Mouse (Mus musculus): Measurements from ENCODE around the gene Mylk.
A peak's percentile ranks its signal among the peaks of the same experiment; 100 is the strongest.
"Not testable (repeated sequence)": the region's sequence is repeated elsewhere in the genome, so short reads cannot be mapped to it uniquely, and the experiment has no call there.

Gene Mylk

GRCm38 (mm10) chr16:34770127-34770526, 25.1 kb downstream of the Mylk start:
- DNase-seq (ENCODE audit: low spot score): no peak

- DNase-seq (ENCODE audit: low spot score): peak; percentile 2
These were observed 27.5 kb downstream of the Mylk start for GRCm38 (mm10) chr16:34772445-34773032.

GRCm38 (mm10) chr16:34782442-34782841, 37.4 kb downstream of the Mylk start:
- no peak for DNase-seq (ENCODE audit: low spot score)

GRCm38 (mm10) chr16:34783536-34783935, 38.5 kb downstream of the Mylk start:
- DNase-seq (ENCODE audit: low spot score): no peak

GRCm38 (mm10) chr16:34784675-34785074, 39.7 kb downstream of the Mylk start:
- DNase-seq (ENCODE audit: low spot score): no peak

GRCm38 (mm10) chr16:34792555-34792954, 47.5 kb downstream of the Mylk start:
- no peak for DNase-seq (ENCODE audit: low spot score)

DNA sequence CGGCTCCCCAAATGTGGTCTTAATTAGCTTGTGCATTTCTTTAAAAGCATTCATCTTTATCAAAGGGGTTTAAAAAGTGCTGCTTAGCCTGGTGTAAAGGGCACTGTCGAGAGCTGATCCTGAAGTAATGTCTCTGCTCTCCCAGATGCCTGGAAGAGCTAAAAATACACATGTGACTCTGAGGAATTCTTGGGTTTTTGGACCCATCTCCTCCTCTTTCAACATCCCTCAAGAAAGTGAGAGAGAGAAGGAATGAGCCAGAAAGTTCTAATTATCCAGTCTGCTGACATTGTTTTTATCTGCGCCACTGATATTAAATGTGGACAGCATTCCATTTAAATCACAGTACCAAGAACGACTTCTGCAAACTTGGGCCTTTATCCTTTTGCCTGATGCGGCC, 48.0 kb downstream of the Mylk start:
- DNase-seq (ENCODE audit: low spot score): no peak

- DNase-seq (ENCODE audit: low spot score): no peak
These were observed 56.2 kb downstream of the Mylk start for GRCm38 (mm10) chr16:34801222-34801621.

DNA sequence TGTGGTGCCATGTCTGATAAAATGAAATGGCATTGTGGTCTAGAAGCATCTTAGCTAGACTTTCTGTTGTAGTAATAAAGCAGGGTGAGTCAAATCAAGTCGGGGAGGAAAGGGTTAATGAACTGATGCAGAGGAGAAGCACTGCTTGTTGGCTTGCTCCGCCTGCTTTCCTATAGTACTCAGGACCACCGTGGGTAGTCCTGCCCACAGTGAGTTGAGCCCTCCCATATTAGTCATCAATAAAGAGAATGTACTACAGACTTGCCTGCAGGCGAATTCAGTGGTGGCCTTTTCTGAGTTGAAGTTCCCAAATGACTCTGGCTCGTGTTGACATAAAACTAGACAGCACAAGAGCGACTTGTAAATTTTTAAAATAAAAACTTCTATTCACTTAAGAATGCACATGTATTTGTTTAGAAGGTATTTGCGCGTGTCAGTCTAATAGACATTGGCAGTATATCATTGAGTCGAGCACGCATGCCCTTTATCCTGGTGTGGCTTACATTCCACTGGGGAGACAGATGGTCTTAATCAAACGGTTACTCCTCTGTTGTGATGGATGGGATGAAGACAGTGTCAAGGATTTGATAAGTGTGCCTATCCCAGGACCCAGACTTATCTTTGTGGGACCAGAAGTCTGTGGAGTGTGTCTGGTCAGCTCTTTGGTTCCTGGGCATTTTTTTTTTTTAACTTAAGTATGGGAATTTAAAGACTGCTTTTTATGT, 59.4 kb downstream of the Mylk start:
- DNase-seq (ENCODE audit: low spot score): no peak

DNA sequence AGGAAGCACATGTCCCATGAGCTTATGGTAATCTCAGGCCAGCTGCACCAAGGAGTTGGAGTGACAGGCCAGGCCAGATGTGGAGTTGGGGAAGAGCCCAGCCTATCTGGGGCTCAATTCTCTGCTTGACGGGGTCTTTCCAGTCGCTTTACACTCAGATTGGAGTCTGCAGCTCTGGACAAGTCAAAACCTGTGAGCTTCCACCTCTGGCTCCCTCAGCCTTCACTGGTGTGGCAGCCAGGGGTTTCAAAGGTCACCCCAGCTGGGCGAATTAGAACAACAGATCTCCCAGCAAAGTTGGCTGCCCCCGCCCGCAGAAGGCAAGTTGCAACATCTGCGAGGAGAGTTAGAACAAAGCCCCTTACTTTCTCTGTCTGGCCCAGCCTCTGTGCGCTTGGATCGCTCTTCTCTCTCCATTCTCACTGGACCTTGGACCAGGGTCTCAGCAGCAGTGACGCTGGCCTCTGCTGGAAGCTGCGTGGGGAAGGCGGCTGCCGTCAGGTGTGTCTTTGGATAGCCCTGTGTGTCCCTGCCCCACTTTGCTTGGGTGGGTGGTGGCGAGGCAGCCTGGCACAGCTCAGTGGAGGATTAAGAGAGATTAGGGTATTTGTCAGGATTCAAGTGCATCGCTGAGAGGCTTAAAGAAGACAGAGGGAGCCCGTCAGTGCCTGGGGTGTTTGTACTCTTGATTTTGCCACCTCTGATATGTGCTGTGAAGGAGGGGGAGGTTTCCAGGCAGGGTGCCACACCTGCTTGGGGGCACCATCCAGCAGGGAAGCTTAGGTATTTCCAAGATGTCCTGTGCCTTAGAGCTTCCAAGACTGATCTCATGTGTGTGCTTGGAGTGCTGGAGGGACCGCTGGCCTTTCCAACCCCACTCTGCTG, 62.1 kb downstream of the Mylk start:
- DNase-seq (ENCODE audit: low spot score): no peak

DNA sequence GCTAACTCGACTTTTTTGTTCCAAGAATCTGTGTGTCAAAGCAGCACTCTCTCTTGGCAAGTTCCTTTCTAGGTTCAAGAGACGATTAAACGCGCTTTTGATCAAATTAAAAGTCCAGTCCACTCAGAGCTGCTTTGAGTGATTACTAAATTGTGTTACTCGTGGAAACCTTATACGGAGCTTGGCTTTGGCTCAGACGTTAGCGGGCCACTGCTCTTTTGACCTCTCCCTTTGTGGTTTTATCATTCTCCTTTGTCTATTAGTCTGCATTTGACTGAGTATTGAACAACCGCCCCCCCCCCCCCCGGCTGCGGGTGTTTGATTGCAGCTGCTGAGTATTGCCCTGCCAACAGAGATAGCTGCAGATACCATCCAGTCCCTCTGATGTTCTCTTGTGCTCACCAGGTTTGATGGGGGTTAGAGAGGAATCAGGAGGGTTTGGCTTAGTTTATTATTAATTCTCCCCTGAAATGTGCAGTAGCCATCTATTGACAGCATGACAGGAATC, 62.8 kb downstream of the Mylk start:
- no peak for DNase-seq (ENCODE audit: low spot score)

DNA sequence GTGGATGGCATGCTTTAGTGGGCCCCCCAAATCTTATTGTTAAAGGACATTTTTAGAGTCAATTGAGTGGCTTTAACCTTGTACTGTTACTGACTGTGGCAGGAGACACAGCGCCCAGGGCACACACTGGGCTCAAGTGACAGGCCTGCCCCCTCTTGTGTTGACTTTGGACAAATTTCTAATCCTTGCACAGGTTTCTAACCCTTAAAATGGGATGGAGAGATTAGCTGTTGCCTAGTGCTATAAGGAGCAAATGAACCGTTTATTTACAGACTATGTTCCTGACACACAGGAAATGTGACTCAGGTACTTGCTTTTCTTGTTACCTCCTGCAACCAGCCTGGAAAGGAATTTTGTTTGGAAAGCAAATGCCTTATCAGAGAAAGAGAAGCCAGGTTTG, 67.2 kb downstream of the Mylk start:
- no peak for DNase-seq (ENCODE audit: low spot score)

DNA sequence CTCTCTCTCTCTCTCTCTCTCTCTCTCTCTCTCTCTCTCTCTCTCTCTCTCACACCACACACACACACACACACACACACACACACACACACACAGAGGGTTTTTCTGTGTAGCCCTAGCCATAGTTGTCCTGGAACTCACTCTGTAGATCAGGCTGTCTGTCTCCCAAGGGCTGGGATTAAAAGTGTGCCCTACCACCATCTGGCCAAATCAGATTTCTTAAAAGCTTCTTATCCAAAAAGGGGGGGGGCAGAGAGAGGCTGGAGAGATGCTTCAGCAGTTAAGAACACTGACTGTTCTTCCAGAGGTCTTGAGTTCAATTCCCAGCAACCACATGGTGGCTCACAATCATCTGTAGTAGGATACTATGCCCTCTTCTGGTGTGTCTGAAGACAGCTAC, 68.2 kb downstream of the Mylk start:
- DNase-seq (ENCODE audit: low spot score): not testable (repeated sequence)

- DNase-seq (ENCODE audit: low spot score): no peak
These were observed 68.6 kb downstream of the Mylk start for GRCm38 (mm10) chr16:34813570-34813969.

DNA sequence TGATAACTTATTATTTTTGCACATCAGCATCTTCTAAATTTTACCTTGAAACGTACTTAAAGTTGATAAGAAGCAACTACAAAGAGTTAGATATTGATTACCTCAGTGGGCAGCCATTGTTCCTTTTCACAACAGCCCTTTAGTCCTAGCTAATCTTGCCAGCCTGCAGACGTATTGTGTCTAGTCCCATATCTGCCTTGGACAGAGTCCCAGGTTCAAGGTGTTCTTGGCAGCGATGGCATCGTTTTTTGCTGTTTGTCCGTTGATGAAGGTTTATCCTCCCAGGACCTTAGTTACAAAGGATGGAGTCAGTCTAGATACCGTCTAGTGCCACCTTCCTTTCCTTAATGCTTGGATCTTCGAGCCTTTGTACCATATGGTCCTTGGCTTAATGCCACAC, 69.6 kb downstream of the Mylk start:
- DNase-seq (ENCODE audit: low spot score): no peak

DNA sequence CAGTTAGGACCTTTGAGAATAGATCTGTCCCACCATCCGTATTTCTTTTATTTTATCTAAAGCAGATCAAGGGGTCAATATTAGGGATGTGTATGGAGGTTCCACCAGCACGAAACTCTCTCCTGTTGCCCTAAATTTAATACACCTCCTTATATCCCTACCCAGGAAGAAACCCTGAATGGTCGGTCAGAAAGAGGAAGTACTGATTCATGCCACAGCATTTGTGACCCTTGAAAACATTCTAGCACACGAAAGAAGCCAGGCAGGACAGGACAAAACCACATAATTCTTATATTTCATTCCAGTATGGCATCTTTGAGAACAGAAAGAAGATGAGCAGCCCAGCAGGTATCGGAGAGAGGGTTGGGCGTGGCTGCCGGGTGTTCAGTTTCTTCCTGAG, 71.5 kb downstream of the Mylk start:
- no peak for DNase-seq (ENCODE audit: low spot score)

GRCm38 (mm10) chr16:34825111-34825744, 80.2 kb downstream of the Mylk start:
- DNase-seq (ENCODE audit: low spot score): no peak

GRCm38 (mm10) chr16:34834477-34834876, 89.5 kb downstream of the Mylk start:
- no peak for DNase-seq (ENCODE audit: low spot score)

GRCm38 (mm10) chr16:34839004-34839703, 94.1 kb downstream of the Mylk start:
- no peak for DNase-seq (ENCODE audit: low spot score)

DNA sequence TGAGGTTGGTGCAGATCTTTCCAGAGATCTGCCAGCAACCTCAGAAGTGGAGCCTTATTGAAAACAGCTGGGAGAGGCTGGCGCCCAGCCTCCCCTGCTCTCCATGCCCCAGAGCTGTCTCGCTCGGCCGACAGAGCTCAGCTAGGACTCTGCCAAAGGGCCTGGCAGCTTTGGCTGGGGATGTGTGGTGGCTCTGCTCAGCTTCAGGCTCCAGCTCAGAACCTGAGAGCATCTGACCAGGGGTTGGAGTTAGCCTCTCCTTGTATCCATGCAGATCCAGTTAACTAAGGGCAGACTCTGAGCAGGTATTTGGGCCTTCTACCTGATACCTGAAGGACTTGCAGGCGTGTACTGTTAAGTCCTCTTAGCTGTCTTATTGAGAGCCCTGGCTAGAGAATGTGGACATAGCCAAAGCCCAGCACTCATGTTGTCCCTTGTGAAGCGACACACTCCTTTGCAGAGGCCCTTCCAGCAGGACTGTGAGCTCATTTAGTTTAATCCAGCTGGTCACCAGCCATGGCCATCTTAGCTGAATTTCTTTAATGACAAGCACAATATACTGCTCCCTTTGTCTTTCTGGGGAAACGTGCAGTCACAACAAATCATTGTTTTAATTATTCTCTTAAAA, 94.8 kb downstream of the Mylk start:
- no peak for DNase-seq (ENCODE audit: low spot score)

- no peak for DNase-seq (ENCODE audit: low spot score)
These were observed 99.8 kb downstream of the Mylk start for GRCm38 (mm10) chr16:34844783-34845182.

Measured in layer of hippocampus, adult 9-10 months (tissue).